Mouse (Mus musculus) cerebellum, adult 2 months (tissue): ENCODE data around the gene Vps13d. TPM values are rescaled to one million over a fixed set of nuclear protein-coding genes. Genes with fewer than 3 reads are reported as not detected.

Experiments used
- DNase-seq, 2 experiments: peaks; one replicate each; pipeline ENCODE4 v3.0.0; 2021
- H3K27ac ChIP-seq: fragments of 200-500 bp; 2 replicates; pipeline ENCODE4 v1.5.1; 2012; ENCODE audit warnings: low read length, control low read depth, inconsistent platforms; ENCODE audit not compliant: insufficient read depth
- H3K27me3 ChIP-seq: fragments of 200-500 bp; 2 replicates; pipeline ENCODE4 v1.6.1; 2012; ENCODE audit warnings: inconsistent platforms, mild to moderate bottlenecking, low read length, moderate library complexity; ENCODE audit not compliant: control insufficient read depth, insufficient read depth
- H3K4me1 ChIP-seq: fragments of 200-500 bp; 2 replicates; pipeline ENCODE4 v1.6.1; 2011; ENCODE audit warnings: low read length; ENCODE audit not compliant: control insufficient read depth, insufficient read depth
- H3K4me3 ChIP-seq: fragments of 200-500 bp; replicated peaks from 2 replicates; pipeline ENCODE3; 2011; ENCODE audit warnings: mild to moderate bottlenecking, low read depth, low read length, control low read depth; ENCODE audit not compliant: insufficient read depth
- CTCF ChIP-seq: fragments of 200-500 bp; IDR thresholded peaks from 2 replicates; pipeline ENCODE4 v1.5.1; 2011; ENCODE audit warnings: low read depth, mild to moderate bottlenecking, control low read depth, low read length, moderate library complexity, borderline replicate concordance; ENCODE audit not compliant: insufficient read depth
- POLR2A ChIP-seq: fragments of 200-500 bp; IDR thresholded peaks from 2 replicates; pipeline ENCODE4 v1.6.1; 2011; ENCODE audit warnings: low read length, control low read depth, borderline replicate concordance; ENCODE audit not compliant: insufficient read depth
- WGBS: fragments of 180-500 bp; shearing (Covaris S2); methylation state at CpG from one replicate; pipeline ENCODE4 v1.1.7; 2018; 5-methylcytosine and 5-hydroxymethylcytosine counted together
- polyA plus RNA-seq: library from polyadenylated mRNA; depleted of rRNA; stranded (reverse); fragments of >200 nt; gene quantifications from 2 replicates; pipeline ENCODE4 v1.2.3, GENCODE M21; 2012

Gene Vps13d
- polyA plus RNA-seq, 1 experiment, result 51.9 TPM

GRCm38 (mm10) chr4:145230647-145231046 lies 35.8 kb upstream of the Vps13d start:
- Histone ChIP-seq H3K4me3 (no peak overlapping the region), H3K27me3 (no peaks in the 10 kb centered on the region), H3K27ac (no peak overlapping the region), H3K4me1 (no peaks in the 10 kb centered on the region)
- 88% methylated on average over 2 of the region's 2 CpGs for WGBS
- no peak for DNase-seq
- TF ChIP-seq POLR2A (no peak), CTCF (no peak)

DNA sequence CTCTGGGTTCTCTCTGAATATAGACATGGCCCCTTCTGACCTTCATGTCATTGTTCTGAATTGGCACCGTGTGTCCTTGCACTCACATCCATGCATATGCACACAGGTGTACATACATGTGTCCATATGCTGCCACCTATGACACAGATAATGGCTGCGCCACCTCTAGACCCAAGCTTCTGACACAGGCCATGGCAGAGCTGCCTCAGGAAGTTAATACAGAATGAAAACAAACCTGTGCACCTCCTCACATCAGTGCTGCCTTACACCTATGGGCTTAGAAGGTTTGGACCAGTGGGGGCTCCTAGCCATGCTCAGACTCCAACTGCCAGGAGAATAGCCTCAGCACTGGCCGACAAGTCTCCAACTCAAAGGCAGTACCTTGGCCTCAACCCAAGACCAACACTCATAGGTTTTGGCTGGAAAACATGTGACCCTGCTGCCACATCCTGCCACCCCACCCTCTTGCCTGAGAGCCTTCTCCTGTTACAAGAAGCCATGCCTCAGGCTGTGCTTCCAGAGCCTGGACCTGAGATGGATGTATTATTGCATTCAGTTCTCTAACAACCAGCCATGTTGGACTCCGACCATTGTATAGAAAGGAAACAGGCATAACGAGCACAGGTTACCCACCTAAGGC lies 34.8 kb upstream of the Vps13d start:
- Histone ChIP-seq H3K27me3 (no peaks in the 10 kb centered on the region), H3K27ac (no peak overlapping the region), H3K4me1 (no peaks in the 10 kb centered on the region), H3K4me3 (no peak overlapping the region)
- WGBS, result 77% methylated on average over 5 of the region's 5 CpGs
- DNase-seq, result no peak
- no peak for TF ChIP-seq CTCF
- no peak for TF ChIP-seq POLR2A

DNA sequence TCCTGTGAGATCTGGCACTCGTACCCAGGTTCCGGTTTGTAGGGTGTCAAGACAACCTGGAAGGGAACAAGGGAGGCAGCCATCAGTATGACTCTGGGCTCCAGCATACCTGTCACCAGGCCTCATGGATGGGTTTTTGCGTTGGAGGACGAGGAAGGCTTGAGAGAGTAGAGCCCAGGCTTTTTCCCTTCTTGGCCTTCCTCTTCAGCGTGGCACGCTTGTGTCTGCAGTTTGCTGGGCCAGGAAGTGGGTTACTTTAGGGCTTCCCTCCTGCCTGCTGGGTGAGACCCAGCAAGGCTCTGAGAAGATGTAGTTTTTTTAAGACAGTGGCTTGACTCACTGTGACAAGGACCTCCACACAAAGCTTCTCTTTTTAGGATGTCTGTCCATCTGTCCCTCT lies 34.2 kb upstream of the Vps13d start:
- WGBS, result 83% methylated on average over 6 of the region's 6 CpGs
- Histone ChIP-seq H3K4me1 (no peaks in the 10 kb centered on the region), H3K4me3 (no peak overlapping the region), H3K27me3 (no peaks in the 10 kb centered on the region), H3K27ac (no peak overlapping the region)
- TF ChIP-seq POLR2A (no peak), CTCF (no peak)
- no peak for DNase-seq

GRCm38 (mm10) chr4:145224613-145225012 lies 29.8 kb upstream of the Vps13d start:
- no peak overlapping the region for H3K27ac ChIP-seq
- no peaks in the 10 kb centered on the region for H3K27me3 ChIP-seq
- no peak for TF ChIP-seq CTCF
- TF ChIP-seq POLR2A, result no peak
- WGBS, result 85% methylated on average over 4 of the region's 4 CpGs
- H3K4me1 ChIP-seq, result no peaks in the 10 kb centered on the region
- no peak overlapping the region for H3K4me3 ChIP-seq
- DNase-seq, result no peak

- Histone ChIP-seq H3K27ac (no peak overlapping the region), H3K4me1 (no peaks in the 10 kb centered on the region), H3K27me3 (no peaks in the 10 kb centered on the region), H3K4me3 (no peak overlapping the region)
- no peak for DNase-seq
- 85% methylated on average over 8 of the region's 8 CpGs for WGBS
- TF ChIP-seq CTCF (no peak), POLR2A (no peak)
These were observed 27.3 kb upstream of the Vps13d start for GRCm38 (mm10) chr4:145222064-145222463.

DNA sequence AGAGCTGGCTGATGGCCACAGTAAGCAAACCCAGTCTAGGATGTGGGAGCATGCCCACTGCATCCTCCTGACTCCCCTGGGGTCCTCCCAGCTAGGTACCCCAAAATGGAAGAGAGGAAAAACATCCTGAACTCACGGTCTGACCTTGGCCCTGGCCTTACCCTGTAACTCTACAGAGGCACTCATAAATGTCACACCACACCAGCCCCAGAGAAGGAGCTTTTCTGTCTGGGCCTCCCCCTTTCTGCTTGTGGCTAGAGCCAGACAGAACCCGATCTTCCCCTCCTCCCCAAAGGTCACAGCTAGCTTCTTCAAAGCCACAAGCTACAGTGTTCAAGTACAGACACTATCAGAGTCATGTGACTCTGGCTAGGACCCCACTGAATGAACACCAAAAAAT lies 26.6 kb upstream of the Vps13d start:
- Histone ChIP-seq H3K4me3 (no peak overlapping the region), H3K27ac (no peak overlapping the region), H3K27me3 (no peaks in the 10 kb centered on the region), H3K4me1 (no peaks in the 10 kb centered on the region)
- TF ChIP-seq POLR2A (no peak), CTCF (no peak)
- no peak for DNase-seq
- WGBS, result 70% methylated on average over 2 of the region's 2 CpGs

- no peak overlapping the region for H3K27ac ChIP-seq
- H3K4me1 ChIP-seq, result no peaks in the 10 kb centered on the region
- TF ChIP-seq CTCF (no peak), POLR2A (no peak)
- DNase-seq, result no peak
- H3K27me3 ChIP-seq, result no peaks in the 10 kb centered on the region
- 67% methylated on average over 1 of the region's 1 CpGs for WGBS
- H3K4me3 ChIP-seq, result no peak overlapping the region
These were observed 25.2 kb upstream of the Vps13d start for GRCm38 (mm10) chr4:145220001-145220400.

DNA sequence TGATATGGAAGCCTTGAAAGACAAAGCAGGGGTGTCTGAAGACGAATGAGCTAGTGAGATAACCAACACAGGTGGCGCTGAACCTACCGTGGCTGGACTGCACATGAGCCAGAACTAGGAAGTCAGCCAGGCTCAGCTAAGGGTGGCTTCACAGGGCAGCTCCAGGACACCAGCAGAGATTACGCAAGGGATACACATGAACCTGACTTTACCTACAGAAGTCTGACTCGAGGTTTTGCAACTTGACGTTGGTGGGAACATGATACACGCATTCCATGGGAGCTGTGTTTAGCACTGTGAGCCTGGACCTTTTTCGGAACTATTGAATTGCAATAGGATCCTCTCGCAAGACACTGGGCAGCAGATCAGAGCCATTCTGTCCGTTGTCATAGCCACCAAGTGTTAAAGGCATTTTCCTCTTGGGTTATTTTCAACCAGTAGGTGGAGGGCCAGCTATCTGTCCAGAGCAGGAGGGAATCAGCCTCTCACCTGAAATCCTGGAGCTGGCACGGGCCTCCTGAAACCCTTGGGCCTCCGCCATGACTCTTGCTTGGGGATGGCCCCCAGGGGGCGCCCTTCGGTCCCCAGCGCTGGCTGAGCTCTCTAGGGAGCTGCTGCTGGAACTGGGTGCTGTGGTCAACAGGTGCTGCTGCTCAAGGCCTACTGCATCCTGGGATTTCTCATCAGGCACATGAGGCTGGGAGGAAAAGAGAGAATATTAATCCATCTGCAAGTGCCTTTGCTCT lies 24.6 kb upstream of the Vps13d start:
- Histone ChIP-seq H3K4me1 (no peaks in the 10 kb centered on the region), H3K4me3 (no peak overlapping the region), H3K27me3 (no peaks in the 10 kb centered on the region), H3K27ac (no peak overlapping the region)
- peak in 1 of 2 experiments; percentile 9 for DNase-seq
- WGBS, result 52% methylated on average over 15 of the region's 15 CpGs
- no peak for TF ChIP-seq CTCF
- TF ChIP-seq POLR2A, result no peak

DNA sequence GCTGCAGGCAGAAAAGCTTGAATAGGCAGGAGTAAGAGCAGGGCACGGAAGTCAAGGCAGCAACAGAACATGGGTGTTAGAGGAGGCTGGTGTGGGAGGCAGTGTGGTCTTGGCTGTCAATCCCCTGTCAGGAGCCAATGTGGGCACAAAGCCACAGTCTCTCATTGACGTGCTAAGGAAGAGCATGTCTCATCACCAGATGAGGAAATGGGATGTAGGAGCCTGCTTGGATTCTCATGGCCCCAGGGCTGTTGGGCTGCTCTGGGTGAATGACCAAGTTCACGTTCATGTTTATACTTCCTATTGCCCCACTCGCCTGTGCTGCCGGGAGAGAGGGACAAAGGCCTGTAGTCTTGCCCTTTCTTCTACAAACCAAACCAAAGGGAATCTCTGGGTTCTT lies 23.0 kb upstream of the Vps13d start:
- Histone ChIP-seq H3K4me3 (no peak overlapping the region), H3K27me3 (no peaks in the 10 kb centered on the region), H3K27ac (no peak overlapping the region), H3K4me1 (no peaks in the 10 kb centered on the region)
- DNase-seq, result no peak
- TF ChIP-seq POLR2A (no peak), CTCF (no peak)
- WGBS, result 50% methylated on average over 5 of the region's 5 CpGs
